Mouse (Mus musculus): ENCODE measurements around the gene Gm49342. TPM values are rescaled to one million over a fixed set of nuclear protein-coding genes. Genes with fewer than 3 reads are reported as not detected.
"Not testable (repeated sequence)": the region's sequence is repeated elsewhere in the genome, so short reads cannot be mapped to it uniquely, and the experiment has no call there.

Gm49342 gene
- 42.1 and 42.8 TPM in 2 replicates for polyA plus RNA-seq (2012; rRNA removed)
- not detected in 2 replicates for polyA plus RNA-seq (2014; fragmentation: Nextera tagmentation; extraction: Ambion mirVana)

DNA sequence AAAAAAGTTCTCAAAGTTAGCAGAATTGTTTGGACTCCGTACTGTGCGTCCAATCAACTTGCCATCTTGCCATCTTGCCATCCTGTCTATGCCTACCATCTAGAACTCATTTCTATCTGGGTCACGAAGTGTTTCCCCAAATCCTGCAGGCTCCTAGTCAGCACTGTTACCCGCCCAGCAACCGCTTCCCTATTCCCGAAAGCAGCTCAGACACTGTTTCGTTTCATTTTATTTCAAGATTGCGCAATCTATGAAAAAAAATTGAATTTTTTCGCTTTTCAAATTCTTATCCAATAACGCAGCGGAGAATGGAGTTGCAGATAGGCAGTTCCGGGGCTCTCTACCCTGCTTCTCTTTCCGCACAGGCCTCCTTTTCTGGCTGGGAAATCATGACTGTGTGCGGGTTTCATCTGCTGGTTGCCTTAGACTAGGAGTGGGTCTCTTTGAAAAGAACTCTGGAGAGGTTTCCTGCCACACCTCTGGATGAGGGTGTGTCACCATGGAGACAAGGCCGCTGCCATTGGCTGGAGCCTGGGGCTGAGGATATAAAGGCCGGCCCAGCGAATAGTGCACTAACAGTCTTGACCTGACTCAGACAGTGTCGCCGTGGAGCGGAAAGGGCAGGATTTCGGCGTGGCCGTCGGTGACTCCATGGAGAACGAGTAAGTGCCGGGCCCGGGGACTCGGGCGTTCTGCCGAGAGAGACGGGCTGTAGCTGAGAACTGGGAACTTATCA is at the start of gene Gm49342:
Gene Gm49342, plus strand, starts transcription at position 586 of the 736 bp plus-strand sequence.
- no peaks in the 10 kb centered on the region for H3K4me1 ChIP-seq (ENCODE audit: control insufficient read depth, insufficient read depth, low read length)
- peak within 1 kb of the TSS; percentile 57 for H3K4me2 ChIP-seq (replicated peaks; ENCODE audit: low read depth, low read length, severe bottlenecking)
- H3K36me3 ChIP-seq (ENCODE audit: control insufficient read depth, insufficient read depth, low read length): no peaks in the 10 kb centered on the region
- no peaks in the 10 kb centered on the region for H3K27me3 ChIP-seq (ENCODE audit: control insufficient read depth, insufficient read depth, low read length)
- H3K27ac ChIP-seq (replicated peaks; ENCODE audit: low read depth, low read length): peak within 1 kb of the TSS; percentile 83
- H3K9ac ChIP-seq (ENCODE audit: low read depth, low read length, severe bottlenecking): peak within 1 kb of the TSS; percentile 58
- 17% methylated on average over 31 of the region's 31 CpGs for WGBS
- no peaks in the 10 kb centered on the region for H3K9me3 ChIP-seq (ENCODE audit: control insufficient read depth, low read length)
- DNase-seq (ENCODE audit: low spot score) (peak; percentile 96), ATAC-seq (ENCODE audit: low FRiP score, low read depth) (peak; percentile 99)
- peak; percentile 67; the same call in 1 of the 2 replicates for TF ChIP-seq POLR2A (IDR thresholded peaks at IDR 0.05; ENCODE audit: borderline replicate concordance, extremely low read depth, insufficient read depth, insufficient read length)
- peak within 1 kb of the TSS; percentile 47 for H3K4me3 ChIP-seq (replicated peaks; ENCODE audit: low read length)

DNA sequence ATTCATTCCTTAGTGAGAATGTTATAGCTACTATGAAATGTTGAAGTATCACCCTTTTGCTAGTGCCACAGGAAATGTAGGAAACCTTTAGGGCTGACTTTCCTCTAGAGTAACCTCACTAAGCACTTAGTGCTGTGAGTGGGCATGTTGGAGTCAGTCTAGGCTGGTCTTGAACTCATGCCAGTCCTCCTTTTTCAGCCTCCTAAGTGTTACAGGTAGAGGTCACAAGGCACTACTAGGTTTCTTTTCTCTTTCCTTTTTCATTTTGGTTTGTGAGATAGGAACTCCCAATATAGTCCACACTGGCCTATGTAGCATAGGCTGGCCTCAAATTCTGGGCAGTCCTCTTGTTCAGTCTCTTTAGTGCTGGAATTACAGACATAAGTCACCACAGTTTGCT is 48.9 kb upstream of the Gm49342 start:
- H3K36me3 ChIP-seq (ENCODE audit: control insufficient read depth, insufficient read depth, low read length): no peaks in the 10 kb centered on the region
- no peak overlapping the region for H3K9ac ChIP-seq (ENCODE audit: low read depth, low read length, severe bottlenecking)
- no peak overlapping the region for H3K4me2 ChIP-seq (replicated peaks; ENCODE audit: low read depth, low read length, severe bottlenecking)
- TF ChIP-seq POLR2A (IDR thresholded peaks at IDR 0.05; ENCODE audit: borderline replicate concordance, extremely low read depth, insufficient read depth, insufficient read length): no peak
- no peaks in the 10 kb centered on the region; the same call in 1 of the 2 replicates for H3K4me1 ChIP-seq (ENCODE audit: control insufficient read depth, insufficient read depth, low read length)
- ATAC-seq (ENCODE audit: low FRiP score, low read depth): no peak
- H3K4me3 ChIP-seq (replicated peaks; ENCODE audit: low read length): no peak overlapping the region
- peaks cover 22% of the 10 kb centered on the region; the same call in 1 of the 2 replicates for H3K27me3 ChIP-seq (ENCODE audit: control insufficient read depth, insufficient read depth, low read length)
- H3K27ac ChIP-seq (replicated peaks; ENCODE audit: low read depth, low read length): no peak overlapping the region
- no peaks in the 10 kb centered on the region for H3K9me3 ChIP-seq (ENCODE audit: control insufficient read depth, low read length)
- no peak for DNase-seq (ENCODE audit: low spot score)

DNA sequence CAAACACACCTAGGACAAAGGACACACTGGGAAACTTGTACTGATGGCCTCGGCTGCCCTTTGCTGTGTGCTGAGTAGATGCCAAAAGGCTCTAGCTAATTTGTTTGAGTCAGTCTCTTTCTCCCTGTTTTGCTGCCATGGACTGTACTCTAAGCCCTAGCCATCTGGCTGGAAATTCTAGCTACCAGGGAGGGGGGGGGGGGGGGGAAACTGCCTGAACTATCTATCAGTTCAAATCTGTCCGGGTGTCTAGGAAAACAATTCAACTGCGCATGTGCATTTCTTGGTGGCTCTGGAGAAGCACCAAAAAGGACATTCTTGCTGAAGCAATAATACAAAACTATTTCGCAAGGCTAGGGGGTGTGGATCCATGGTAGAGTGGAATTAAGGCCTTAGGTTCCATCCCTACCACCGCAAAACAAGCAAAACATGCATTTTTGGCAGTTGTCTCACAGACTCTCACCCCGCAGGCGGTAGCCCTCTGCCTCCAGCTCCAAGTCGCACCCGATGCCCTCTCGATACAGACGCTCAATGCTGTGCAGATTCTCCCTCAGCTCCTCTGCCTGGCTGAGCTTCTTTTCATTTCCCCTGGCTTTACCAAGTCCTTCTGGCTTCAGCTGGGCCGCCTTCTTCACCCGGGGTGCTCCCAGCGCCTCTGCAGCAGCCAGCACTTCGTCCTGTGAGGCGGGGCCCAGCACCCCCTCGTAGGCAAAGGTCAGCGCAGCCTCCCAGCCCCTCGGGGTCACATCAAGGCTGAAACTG is 48.2 kb upstream of the Gm49342 start:
- DNase-seq (ENCODE audit: low spot score) (peak; percentile 24), ATAC-seq (ENCODE audit: low FRiP score, low read depth) (no peak)
- Histone ChIP-seq H3K36me3 (ENCODE audit: control insufficient read depth, insufficient read depth, low read length) (no peaks in the 10 kb centered on the region), H3K4me1 (ENCODE audit: control insufficient read depth, insufficient read depth, low read length) (no peaks in the 10 kb centered on the region; the same call in 1 of the 2 replicates), H3K27me3 (ENCODE audit: control insufficient read depth, insufficient read depth, low read length) (peaks cover 22% of the 10 kb centered on the region; the same call in 1 of the 2 replicates), H3K27ac (replicated peaks; ENCODE audit: low read depth, low read length) (no peak overlapping the region), H3K4me3 (replicated peaks; ENCODE audit: low read length) (peak overlapping the region; percentile 35), H3K9ac (ENCODE audit: low read depth, low read length, severe bottlenecking) (peak overlapping the region; percentile 51), H3K9me3 (ENCODE audit: control insufficient read depth, low read length) (no peaks in the 10 kb centered on the region), H3K4me2 (replicated peaks; ENCODE audit: low read depth, low read length, severe bottlenecking) (peak overlapping the region; percentile 63)
- 17% methylated on average over 19 of the region's 19 CpGs for WGBS
- no peak for TF ChIP-seq POLR2A (IDR thresholded peaks at IDR 0.05; ENCODE audit: borderline replicate concordance, extremely low read depth, insufficient read depth, insufficient read length)

DNA sequence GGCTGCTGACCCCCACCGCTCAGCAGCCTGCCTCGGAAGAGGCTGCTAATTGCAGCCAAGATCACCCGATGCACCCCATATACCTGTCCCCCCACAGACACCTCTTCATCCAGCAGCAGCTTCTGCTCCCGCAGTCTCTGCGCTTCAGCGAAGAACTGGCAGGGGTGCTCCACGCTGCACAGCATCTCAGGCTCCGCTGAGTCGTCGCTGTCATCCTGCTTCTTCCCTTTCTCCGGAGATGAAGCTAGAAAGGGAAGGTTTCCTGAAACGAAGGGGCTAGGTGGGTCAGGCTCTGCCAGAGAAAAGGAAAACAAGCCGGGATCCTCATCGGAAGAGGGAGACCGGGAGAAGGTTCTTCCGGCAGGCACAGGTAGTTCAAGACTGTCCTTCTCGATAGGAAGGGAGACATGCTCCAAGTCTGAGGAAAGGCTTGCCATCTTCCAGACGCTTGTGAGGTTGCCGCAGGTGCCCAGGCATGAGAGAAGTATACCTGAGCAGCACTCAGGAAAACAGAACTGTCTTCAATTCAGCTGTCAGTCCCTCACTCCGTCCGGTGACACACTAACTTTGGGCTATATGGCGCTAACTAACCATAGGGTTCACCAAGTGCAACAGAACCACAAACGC is 47.5 kb upstream of the Gm49342 start:
- no peak for TF ChIP-seq POLR2A (IDR thresholded peaks at IDR 0.05; ENCODE audit: borderline replicate concordance, extremely low read depth, insufficient read depth, insufficient read length)
- WGBS: 19% methylated on average over 23 of the region's 23 CpGs
- Histone ChIP-seq H3K4me1 (ENCODE audit: control insufficient read depth, insufficient read depth, low read length) (no peaks in the 10 kb centered on the region; the same call in 1 of the 2 replicates), H3K9ac (ENCODE audit: low read depth, low read length, severe bottlenecking) (peak overlapping the region; percentile 51), H3K4me3 (replicated peaks; ENCODE audit: low read length) (peak overlapping the region; percentile 35), H3K36me3 (ENCODE audit: control insufficient read depth, insufficient read depth, low read length) (no peaks in the 10 kb centered on the region), H3K9me3 (ENCODE audit: control insufficient read depth, low read length) (no peaks in the 10 kb centered on the region), H3K27ac (replicated peaks; ENCODE audit: low read depth, low read length) (no peak overlapping the region), H3K27me3 (ENCODE audit: control insufficient read depth, insufficient read depth, low read length) (peaks cover 22% of the 10 kb centered on the region; the same call in 1 of the 2 replicates), H3K4me2 (replicated peaks; ENCODE audit: low read depth, low read length, severe bottlenecking) (peak overlapping the region; percentile 63)
- no peak for ATAC-seq (ENCODE audit: low FRiP score, low read depth)
- DNase-seq (ENCODE audit: low spot score): no peak

DNA sequence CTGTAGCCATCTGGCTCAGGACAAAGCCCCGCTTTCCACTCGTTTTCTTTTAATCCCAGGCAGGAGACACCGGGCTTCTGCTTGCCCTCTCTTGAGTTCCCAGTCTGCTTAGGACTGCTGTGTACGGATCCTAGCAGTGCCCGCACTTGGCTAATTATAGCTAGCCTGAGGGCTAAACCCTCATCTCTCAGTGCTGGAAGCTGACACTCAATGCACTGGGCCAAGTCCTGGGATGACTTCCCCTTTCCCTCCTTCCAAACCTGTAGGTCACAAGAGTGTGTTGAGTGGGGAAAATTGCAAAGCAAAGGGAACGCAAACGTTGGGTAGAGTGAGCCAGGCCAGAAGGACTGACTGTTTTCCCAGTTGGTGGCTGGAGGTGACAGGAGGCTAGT is 46.9 kb upstream of the Gm49342 start, which contains the start of gene Klhl33:
Gene Klhl33, minus strand, starts transcription at position 134 of the 392 bp plus-strand sequence.
- Histone ChIP-seq H3K27ac (replicated peaks; ENCODE audit: low read depth, low read length) (no peak within 1 kb of the TSS), H3K4me2 (replicated peaks; ENCODE audit: low read depth, low read length, severe bottlenecking) (peak within 1 kb of the TSS; percentile 63), H3K27me3 (ENCODE audit: control insufficient read depth, insufficient read depth, low read length) (peaks cover 22% of the 10 kb centered on the region; the same call in 1 of the 2 replicates), H3K4me1 (ENCODE audit: control insufficient read depth, insufficient read depth, low read length) (no peaks in the 10 kb centered on the region; the same call in 1 of the 2 replicates), H3K9ac (ENCODE audit: low read depth, low read length, severe bottlenecking) (peak within 1 kb of the TSS; percentile 51), H3K36me3 (ENCODE audit: control insufficient read depth, insufficient read depth, low read length) (no peaks in the 10 kb centered on the region), H3K4me3 (replicated peaks; ENCODE audit: low read length) (peak within 1 kb of the TSS; percentile 35), H3K9me3 (ENCODE audit: control insufficient read depth, low read length) (no peaks in the 10 kb centered on the region)
- TF ChIP-seq POLR2A (IDR thresholded peaks at IDR 0.05; ENCODE audit: borderline replicate concordance, extremely low read depth, insufficient read depth, insufficient read length): no peak
- ATAC-seq (ENCODE audit: low FRiP score, low read depth) (no peak), DNase-seq (ENCODE audit: low spot score) (no peak)
- 33% methylated on average over 7 of the region's 7 CpGs for WGBS

DNA sequence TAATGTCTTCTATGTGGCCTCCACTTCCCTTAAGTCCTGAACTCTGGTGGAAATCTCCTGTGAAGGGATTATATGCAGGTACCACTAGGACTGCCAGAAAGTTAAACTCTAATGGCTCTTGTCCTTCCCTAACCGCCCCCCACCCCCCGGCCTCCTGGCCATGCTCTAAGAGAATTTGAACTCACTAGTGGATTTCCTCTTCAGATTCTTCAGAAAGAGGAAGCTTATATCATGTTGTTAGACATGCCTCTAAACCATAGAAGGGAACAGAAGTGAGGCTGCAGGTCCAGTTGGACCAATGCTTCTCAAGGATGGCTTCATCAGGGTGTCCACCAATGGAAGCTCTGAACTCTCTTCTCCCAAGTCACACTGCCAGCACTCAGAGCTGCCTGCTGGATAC is 46.3 kb upstream of the Gm49342 start:
- DNase-seq (ENCODE audit: low spot score); H3K9me3 ChIP-seq (ENCODE audit: control insufficient read depth, low read length); H3K4me2 ChIP-seq (replicated peaks; ENCODE audit: low read depth, low read length, severe bottlenecking); H3K27ac ChIP-seq (replicated peaks; ENCODE audit: low read depth, low read length); ATAC-seq (ENCODE audit: low FRiP score, low read depth); H3K9ac ChIP-seq (ENCODE audit: low read depth, low read length, severe bottlenecking); H3K36me3 ChIP-seq (ENCODE audit: control insufficient read depth, insufficient read depth, low read length); H3K4me1 ChIP-seq (ENCODE audit: control insufficient read depth, insufficient read depth, low read length); H3K4me3 ChIP-seq (replicated peaks; ENCODE audit: low read length): not testable (repeated sequence)
- peaks cover 22% of the 10 kb centered on the region; the same call in 1 of the 2 replicates for H3K27me3 ChIP-seq (ENCODE audit: control insufficient read depth, insufficient read depth, low read length)
- 87% methylated on average over 2 of the region's 2 CpGs for WGBS

Measured in limb, embryonic 14.5 days (tissue).